Mouse (Mus musculus) v-Abl transformed pro-B cells (cell line): ENCODE measurements at regions not wholly inside any gene's neighbourhood (a gene's known extent, or its start where the extent isn't known, plus 50 kb on each side); places are given as distances from the start of the nearest gene placed in this dataset.

Source experiments
- in situ Hi-C, 2 experiments: fragments of 400-800 bp; cut with MboI; formaldehyde crosslinking; loops; one replicate each; pipeline ENCODE4 v1.15.1; 2025; ENCODE audit not compliant: unreplicated experiment in 2 of 2

DNA sequence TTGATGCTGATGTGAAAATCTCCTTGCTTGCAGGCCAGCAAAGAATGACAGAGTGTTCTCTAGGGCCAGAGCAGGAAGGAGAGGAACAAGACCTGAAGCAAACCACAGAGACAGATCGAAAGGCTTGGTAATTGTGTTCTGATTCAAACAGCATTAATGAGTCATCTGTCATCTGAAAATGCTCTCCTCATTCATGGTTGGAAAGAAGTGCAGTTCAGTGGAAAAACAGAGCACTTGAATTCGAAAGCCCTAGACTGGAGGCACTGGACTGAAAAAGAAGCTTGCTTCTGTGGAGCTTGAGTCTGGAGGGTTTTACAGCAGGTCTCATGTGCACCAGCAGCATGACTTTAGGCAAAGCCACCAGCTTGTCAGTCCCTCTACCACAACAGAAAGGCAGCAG, 374.3 kb upstream of the B430305J03Rik start:
- in situ Hi-C loops: loop anchor here in 1 of 2 experiments (25.0 kb wide), 1 partner anchor 128 kb away; no protein-coding TSS in a partner anchor

DNA sequence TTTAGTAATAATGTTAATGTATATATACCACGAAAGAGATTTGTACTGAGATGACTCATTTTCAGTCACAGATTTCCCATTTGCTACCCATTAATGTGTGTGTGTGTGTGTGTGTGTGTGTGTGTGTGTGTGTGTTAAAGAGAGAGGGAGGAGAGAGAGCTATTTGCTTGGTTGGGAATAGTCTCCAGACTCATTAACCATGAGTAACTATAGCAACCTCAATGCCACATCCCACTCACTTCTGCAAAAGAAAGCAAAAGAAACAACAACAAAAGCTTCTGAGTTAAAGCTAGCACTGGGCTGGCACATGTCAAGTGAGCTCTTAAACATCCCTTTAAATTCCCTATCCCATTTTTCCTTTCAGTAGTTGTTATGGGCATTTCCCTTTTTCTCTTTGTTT, 372.8 kb upstream of the B430305J03Rik start:
- in situ Hi-C loops: loop anchor here in 1 of 2 experiments (25.0 kb wide), 1 partner anchor 126 kb away; no protein-coding TSS in a partner anchor

DNA sequence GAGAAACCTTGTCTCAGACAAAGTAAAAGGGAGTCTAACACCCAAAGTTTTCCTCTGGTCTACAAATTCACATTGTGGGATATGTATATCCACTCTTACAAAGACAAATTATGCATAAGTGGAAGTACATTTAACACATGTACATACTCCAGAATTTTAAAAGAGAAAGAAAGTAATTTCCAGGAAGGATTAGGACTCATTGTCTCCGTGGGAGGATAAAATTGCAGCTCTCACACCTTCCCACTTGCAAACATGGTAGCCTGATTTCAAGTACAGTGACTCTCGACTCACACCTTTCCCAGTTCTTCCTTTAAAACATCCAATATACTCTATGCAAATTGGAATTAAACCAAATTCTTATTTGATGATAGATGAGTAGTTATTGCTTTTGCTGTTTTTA, 351.0 kb upstream of the B430305J03Rik start:
- in situ Hi-C loops: no loop called here

DNA sequence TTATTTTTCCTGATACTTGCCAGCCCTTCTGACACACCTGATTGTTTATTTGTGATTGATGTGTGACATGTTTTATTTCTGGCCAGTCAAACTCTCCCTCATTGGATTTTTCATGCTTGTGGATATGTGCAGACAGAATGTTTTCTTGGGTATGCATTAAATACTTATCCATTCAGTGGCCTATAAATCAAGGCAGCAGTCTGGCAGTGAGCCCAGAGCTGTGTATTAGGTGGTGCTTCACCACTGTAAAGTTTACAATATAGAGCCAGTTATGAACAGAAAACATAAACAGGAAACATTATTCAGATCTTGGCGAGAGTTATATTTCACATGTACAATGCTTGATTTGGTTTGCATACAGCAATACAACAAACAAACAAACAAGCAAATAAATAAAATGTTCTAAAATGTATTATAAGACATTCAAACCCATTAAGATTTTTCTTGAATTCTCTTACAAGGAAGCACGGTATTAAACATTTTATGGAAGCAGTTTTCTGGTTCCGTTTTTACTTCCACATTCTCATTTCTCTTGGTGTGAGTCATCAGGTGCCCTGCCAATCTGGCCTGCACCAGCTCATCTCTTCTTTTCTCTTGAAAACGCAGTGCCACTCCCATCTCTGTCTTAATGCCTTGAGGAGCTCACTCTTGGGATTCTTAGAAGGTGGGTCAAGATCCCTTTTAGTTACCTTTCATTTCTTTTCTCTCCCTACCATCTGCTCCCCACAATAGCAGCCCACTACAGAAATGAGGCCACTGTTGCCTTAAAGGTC, 322.4 kb upstream of the B430305J03Rik start:
- in situ Hi-C loops: no loop called here

DNA sequence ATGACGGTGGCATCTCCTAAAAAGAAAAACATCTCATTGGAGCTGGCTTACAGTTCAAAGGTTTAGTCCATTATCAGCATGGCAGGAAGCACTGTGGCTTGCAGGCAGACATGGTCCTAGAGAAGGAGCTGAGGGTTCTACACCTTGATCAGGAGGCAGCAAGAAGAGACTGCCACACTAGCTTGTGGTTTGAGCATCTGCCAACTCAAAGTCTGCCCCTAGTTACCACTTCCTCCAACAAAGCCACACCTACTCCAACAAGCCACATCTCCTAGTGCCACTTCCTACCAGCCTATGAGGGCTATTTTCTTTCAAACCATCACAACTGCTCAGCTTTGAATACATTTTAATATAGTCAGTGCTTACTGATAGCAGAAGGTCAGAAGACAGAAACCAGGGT, 305.1 kb upstream of the B430305J03Rik start:
- in situ Hi-C loops: loop anchor here in 1 of 2 experiments (25.0 kb wide), 1 partner anchor 884 kb away; no protein-coding TSS in a partner anchor

DNA sequence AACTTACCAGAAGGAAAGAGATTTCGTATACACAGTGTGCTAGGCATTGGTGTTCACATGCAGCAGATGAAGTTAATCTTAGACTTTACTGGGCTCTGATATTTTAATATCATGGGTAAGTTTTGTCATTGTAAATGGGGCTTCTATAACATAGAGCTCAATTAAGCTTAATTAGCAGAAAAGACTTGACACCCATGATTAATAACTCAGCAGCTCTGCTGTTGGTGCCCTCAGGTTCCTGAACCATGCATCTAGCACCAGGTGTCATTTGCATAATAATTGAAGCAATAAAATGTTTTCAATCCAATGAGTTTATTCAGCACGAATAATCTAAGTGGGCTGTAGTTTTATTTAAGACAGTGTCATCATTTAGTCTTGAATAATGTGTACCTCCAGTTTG, 290.4 kb upstream of the B430305J03Rik start:
- in situ Hi-C loops: loop anchor here in 1 of 2 experiments (25.0 kb wide), 1 partner anchor 869 kb away; no protein-coding TSS in a partner anchor

DNA sequence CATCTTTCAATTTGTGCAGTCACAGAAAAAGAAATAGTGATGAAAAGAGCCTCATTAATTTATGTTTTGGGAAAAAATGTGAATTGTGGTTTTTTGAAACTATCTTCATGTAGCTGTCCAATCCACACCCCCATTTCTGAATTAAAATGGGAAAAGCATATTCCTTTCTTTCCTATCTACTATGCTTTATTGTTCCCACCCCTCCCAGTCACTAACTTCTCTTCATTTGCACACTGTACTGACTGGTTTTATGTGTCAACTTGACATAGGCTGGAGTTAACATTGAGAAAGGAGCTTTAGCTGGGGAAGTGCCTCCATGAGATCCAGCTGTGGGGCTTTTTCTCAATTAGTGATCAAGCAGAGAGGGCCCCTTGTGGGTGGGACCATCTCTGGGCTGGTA, 262.8 kb upstream of the B430305J03Rik start:
- in situ Hi-C loops: no loop called here

DNA sequence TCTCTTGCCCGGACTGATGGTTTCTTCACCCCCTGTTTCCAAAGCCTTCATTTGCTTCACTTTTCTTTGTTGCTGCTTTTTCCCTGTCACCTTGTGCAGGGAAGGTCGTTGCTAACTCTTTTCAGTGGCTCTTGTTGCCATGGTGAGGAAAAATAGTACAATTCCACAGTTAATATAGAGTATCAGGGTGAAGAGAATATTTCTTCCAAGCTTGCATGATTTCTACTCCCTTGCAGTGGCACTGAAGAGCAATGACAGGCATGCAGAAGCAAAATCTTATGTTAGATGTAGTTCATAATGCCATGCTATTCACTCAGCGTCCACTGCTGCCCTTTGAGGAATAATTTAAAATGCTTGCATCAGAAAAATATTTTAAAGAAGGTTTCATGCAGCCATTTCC, 262.3 kb upstream of the B430305J03Rik start:
- in situ Hi-C loops: no loop called here

DNA sequence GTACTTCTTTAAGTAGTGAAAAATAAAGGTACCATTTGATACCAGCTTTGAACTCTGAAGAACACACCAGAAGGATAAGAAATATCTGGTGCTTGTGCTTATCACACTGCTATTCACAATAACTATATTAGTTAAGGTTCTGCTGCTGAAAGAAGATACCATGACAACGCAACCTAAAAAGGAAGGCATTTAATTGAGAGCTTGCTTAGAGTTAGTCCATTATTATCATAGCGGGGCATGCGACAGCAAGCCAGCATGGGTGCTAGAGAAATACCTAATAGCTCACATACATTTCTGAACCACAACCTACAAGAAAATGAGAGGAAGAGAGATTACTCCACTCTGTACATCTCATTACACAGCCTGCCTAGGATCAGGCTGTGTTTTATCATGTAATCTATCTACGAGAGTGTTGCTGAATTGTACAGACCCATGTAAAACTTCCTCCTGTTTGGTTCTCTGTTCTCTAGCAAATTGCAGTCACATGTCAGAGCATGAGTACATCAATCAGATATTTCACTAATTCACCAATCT, 258.3 kb upstream of the B430305J03Rik start:
- in situ Hi-C loops: loop anchor here in 1 of 2 experiments (25.0 kb wide), 1 partner anchor 113 kb away; no protein-coding TSS in a partner anchor

DNA sequence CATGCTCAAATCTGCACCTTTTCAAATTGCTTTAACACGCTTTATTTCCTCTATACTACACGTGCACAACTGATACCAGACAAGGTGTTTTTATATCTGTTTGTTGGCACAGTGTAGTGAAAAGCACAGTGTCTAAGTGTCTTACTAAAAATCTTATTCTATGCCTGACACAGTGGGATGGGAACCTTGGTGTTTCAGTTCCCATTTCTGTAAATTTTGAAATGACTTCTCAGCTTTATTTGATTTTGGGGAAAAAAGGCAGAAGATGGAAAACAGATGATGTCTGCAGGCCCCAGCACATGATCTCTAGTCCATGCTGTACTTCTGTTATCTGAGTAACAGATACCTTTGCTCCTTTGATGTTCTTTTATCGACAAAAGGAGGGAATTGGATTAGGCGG, 239.7 kb upstream of the B430305J03Rik start:
- in situ Hi-C loops: loop anchor here in 1 of 2 experiments (25.0 kb wide), 1 partner anchor 132 kb away; no protein-coding TSS in a partner anchor

DNA sequence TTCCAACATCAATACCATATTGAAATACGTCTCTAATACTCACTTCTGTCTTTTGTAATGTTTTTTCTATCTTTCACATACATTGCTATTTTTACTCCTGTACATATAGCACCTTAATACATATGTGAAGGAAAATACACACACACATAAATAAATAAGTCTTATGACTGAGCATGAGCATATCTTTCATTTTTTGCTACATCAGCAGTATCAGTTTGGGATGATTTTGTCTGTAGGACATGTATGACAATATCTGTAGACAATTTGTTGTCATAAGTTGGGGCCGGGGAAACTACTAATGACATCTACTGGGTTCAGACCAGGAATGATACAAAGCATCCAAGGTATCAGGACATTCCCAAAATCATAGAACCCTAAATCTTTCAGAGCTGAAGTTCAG, 237.1 kb upstream of the B430305J03Rik start:
- in situ Hi-C loops: loop anchor here in 1 of 2 experiments (25.0 kb wide), 1 partner anchor 134 kb away; no protein-coding TSS in a partner anchor

DNA sequence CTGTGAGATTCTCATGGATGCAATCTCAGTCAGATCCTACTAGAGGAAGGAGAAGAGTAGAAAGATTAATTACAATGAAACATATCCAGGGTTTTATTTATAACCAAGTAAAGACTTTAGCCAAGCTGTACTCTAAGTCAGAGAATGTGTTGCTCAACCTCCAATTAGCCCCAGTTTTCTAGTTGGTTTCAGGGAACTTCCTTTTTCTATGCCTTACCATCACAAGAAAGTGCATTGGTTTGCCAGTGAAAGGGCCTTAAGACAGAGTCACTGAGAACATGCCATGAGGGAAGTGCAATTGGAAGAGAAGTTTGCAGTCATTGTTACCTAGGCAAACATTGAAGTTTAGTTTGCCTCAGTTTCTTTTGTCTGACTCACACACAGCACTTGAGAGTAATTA, 229.8 kb upstream of the B430305J03Rik start:
- in situ Hi-C loops: no loop called here

DNA sequence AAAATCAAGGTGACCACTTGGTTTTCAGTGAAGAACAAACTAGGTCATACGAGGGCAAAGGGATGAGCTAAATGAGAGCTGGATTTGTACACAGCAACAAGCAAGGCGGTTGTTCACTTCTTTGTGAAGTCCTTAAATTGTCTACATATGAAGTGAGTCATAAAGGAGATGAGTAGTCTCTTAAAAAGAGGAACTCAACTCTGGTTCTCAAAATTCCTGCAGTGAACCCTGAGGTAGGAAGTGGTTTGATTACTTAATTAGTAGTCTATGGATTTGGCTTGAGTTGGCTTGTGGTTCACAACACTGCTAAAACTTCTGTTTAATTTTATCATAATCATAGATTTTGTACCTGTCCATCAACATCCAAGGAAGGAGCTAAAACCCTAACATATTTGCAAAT, 226.6 kb upstream of the B430305J03Rik start:
- in situ Hi-C loops: no loop called here

DNA sequence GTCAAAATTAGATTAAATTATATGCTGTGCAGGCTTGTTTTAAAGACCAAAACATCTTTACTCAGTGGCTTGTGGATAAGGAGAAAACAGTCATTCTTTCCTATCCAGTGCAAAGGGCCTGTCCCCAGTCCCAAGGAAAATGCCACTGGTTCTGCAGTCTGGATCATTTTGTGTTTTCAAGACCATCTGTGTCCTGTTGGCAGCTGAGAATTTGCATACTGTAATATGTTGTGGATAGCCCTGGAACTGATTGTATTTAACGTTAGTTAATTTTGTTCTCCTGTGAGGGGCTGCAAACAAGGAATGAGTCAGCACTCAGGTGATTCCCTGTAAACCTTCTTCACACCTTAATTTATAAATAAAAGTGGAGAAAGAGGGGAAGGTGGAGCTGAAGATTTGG, 217.9 kb upstream of the B430305J03Rik start:
- in situ Hi-C loops: no loop called here

DNA sequence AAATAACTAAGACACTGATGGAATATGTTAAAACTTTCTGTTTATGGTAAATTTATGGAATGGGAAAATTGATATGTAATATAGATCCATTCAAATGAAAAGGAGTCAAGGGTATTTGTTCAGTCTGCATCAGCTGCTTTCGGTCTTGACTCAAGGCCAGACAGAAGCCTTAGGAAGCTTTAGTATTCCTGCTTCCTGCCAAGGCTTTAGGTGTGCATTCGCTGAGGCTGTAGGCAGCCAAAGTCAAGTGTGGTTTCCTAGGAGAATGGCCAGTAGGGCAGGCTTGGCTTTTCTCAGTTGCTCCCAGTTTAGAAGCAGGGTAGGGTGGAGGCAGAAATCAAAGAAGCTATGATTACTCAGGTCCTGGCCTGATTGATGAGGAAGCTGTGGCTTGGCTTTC, 217.2 kb upstream of the B430305J03Rik start:
- in situ Hi-C loops: no loop called here

DNA sequence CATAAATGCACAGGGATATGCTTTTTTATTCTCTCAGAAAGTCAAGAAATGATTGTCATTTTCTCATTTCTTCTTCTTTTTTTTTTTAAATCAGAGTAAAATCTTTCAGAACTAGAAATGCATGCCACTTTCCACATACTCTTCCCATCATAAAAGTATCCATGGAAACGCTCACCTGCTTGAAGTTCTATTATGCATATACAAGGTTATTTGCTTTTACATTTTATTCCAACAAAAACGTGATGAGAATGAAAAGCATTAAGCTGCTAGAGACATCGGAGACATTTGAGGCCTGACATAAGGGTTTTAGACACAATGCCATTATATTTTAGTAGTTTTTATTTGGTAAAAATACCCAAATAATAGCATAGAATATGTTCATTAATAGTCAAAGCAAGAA, 214.5 kb upstream of the B430305J03Rik start:
- in situ Hi-C loops: no loop called here

DNA sequence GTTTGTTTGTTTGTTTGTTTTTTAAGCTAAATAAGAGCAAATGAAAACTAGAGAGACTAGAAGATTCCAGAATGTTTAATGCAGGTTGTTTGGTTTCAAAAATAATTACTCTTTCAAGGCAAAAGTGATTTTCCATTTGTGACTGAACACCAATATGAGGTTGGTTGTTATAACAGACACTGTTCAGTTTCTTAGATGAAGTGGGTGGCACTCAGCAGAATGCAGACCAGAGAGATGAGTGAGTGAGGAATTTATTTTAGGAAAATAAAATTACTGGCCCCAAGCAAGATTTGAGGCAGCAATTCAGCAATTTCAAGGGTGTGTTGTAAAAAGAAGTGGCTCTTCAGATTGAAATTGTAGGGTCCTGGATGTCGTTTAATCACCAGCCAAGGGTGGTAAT, 171.4 kb upstream of the B430305J03Rik start:
- in situ Hi-C loops: no loop called here

DNA sequence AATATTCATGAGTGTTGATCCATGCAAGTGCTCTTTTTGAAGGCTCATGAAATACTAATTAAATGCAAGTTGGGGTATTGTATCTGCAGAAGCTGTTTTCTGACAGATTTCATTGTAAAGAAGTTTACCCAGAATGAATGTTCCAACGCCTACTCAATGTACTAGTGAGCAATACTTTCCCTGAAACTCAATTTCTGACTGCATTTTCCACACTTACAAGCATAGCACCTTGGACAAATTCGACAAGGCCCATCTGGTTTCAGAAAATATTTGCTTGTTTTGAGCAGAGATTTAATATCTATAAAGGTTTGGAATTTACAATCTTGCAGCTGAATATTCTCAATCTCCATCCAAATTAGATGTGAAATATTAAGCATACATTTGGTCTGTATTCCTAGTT, 170.0 kb upstream of the B430305J03Rik start:
- in situ Hi-C loops: no loop called here

DNA sequence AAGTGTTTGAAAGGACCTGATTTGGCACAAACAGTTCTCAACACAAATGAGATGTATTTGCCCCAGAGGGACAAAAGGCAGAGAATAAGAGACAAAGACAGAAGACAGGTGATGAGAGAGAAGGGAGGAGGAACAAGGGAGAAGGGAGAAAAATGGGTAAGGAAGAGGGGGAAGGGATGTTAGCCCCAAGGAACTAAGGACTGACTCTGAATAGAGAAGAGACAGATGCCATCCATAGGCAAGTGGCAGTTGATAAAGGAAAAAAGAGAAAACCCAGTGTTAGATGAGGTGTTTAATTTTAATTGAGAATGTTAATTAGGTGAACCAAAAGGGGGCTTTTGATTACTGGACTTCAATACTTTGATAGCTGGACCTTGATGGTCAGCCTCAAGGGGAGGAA, 137.4 kb upstream of the B430305J03Rik start:
- in situ Hi-C loops: loop anchor here in 1 of 2 experiments (10.0 kb wide), 1 partner anchor 282 kb away; no protein-coding TSS in a partner anchor

DNA sequence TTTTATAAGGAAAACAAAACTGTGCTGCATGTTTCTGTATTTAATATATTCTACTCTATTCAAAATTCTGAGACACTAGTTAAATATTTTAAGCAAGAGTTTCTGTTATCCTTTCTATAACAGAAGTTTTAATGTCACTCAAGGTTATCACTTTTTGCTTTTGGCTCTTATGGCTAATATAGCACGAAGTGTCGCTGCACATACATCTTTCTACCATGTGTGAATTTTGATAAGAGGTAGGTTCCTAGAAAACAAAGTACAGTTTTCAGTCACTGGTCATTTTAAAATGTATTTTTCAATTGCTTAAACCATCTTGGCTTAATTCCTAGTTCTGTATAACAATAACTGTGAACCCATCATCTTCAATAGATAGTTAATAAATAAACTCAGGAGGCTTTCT, 129.1 kb upstream of the B430305J03Rik start:
- in situ Hi-C loops: no loop called here

DNA sequence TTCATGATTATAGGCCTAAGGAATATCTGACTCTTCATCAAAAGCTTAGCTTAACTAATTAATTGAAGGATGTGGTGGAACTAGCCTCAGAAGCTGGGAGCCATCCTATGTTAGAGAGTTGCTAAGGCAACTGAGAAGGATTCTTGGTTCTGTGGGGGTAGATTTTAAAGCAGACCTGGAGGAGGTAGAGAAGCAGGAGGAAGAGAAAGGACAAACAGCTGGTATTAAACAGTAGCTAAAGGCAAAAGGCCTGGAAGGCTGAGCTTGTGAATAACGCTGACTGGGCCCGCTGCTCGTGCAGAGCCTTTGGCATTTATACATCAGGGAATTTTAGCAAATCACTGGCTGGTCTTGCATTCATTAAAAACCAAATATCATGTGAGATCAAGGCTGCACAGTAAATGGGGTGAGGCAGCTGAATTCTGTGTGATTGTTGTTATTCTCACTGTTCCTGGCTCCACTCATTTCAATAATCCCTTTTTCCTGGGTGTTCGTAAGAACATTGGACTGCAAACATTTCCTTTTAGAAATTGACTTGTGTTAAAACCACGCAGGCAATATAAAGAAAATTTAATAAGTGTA, 121.1 kb upstream of the B430305J03Rik start:
- in situ Hi-C loops: no loop called here
